Mouse (Mus musculus) brain, embryonic 14.5 days (tissue): ENCODE results near the gene Mapkapk2.

Experiments used
- CTCF ChIP-seq: fragments of 200-500 bp; IDR thresholded peaks from 2 replicates; pipeline ENCODE4 v1.5.1; 2012; ENCODE audit warnings: inconsistent platforms, mild to moderate bottlenecking, moderate library complexity, borderline replicate concordance; ENCODE audit not compliant: insufficient read depth, insufficient read length; ENCODE audit errors: extremely low read depth
- POLR2A ChIP-seq: fragments of 200-500 bp; IDR thresholded peaks from 2 replicates; pipeline ENCODE4 v1.6.1; 2012; ENCODE audit warnings: mild to moderate bottlenecking, inconsistent platforms, borderline replicate concordance; ENCODE audit not compliant: poor library complexity, insufficient read depth, insufficient read length, severe bottlenecking; ENCODE audit errors: extremely low read depth

DNA sequence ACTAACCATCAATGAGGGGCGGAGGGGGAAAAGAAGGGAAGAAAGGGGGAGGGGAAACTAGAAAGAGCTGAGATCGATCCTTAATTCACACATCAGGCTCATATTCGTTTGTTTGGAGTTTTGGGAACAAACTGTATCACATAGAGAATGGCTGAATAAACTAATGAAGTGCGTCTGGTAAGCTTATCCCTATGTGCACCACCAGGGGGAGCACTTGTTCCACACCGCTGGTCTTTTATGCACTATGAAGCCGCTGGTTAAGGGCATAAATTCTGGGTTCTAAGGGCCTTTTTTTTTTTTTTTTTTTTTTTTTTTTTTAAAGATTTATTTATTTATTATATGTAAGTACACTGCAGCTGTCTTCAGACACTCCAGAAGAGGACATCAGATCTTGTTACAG, 18.3 kb upstream of the Mapkapk2 start:
- TF ChIP-seq CTCF (peak; percentile 83; the same call in 1 of the 2 replicates), POLR2A (no peak)
